Mouse (Mus musculus) spleen, postnatal 4 days (tissue): Measurements from ENCODE around the gene Neurod6.

Experiments
- DNase-seq, 2 experiments: peaks; one replicate each; pipeline ENCODE4 v3.0.0; 2022; ENCODE audit warnings: low spot score in 2 of 2

The Neurod6 gene

GRCm38 (mm10) chr6:55646824-55647560, 34.1 kb downstream of the Neurod6 start:
- no peak for DNase-seq

GRCm38 (mm10) chr6:55646111-55646823, 34.8 kb downstream of the Neurod6 start:
- no peak for DNase-seq

- DNase-seq, result no peak
Observed at GRCm38 (mm10) chr6:55634662-55635061, 46.4 kb downstream of the Neurod6 start.
